Mouse (Mus musculus) testis, postnatal 14 days (tissue): Measurements from ENCODE around the gene Cnot8.

Source experiments
- DNase-seq: peaks from one replicate; pipeline ENCODE4 v3.0.0; 2021; ENCODE audit warnings: low spot score

Gene Cnot8

DNA sequence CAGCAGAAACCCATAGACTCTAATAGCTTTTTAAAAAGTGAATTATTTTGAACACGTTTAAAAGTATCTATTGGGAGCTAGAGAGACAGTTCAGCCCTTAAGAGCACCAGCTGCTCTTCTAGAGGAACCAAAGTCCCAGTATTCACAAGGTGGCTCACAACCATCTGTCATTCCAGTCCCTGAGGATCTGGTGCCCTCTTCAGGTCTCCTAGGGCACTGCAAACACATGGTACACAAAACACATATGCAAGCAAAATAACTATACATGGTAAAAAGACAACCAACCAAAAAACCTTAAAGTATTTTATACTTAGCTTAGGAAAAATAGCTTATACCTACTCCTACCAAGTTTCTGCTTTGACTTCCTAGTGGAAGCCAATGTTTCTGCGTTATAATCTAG lies 61.1 kb downstream of the Cnot8 start:
- no peak for DNase-seq

DNA sequence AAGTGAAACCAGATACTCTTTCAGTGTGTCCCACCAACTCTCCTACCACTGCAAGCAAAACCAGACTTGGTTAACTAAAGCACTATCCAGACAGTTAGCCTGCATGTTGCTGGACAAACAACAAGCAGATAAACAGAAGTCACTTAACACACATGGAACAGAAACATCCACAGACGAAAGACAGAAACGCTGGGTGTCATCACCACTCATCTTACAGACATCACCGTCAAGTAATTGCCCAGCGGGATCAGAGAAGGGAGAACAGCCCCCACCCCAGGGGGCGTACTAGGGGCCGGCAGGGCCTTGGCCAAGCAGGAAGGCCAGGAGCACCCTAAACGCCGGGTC lies 63.8 kb downstream of the Cnot8 start:
- DNase-seq, result no peak
